Mouse (Mus musculus) c-Kit-positive CD71-positive TER-119-positive erythroid progenitor cells, embryonic 14.5 days (primary cell): Measurements from ENCODE around the gene Cog1.

Source experiments
- DNase-seq: peaks from one replicate; pipeline ENCODE4 v3.0.0-alpha.2; 2013; ENCODE audit warnings: low spot score

The Cog1 gene

GRCm38 (mm10) chr11:113667122-113667521, 18.2 kb downstream of the Cog1 start:
- DNase-seq, result no peak

- DNase-seq, result no peak
These were observed 18.7 kb downstream of the Cog1 start for GRCm38 (mm10) chr11:113667704-113668103.

GRCm38 (mm10) chr11:113668857-113669256, 19.9 kb downstream of the Cog1 start:
- no peak for DNase-seq

GRCm38 (mm10) chr11:113669711-113670110, 20.7 kb downstream of the Cog1 start:
- no peak for DNase-seq

- DNase-seq, result no peak
These were observed 24.6 kb downstream of the Cog1 start for GRCm38 (mm10) chr11:113673614-113674013.

- DNase-seq, result no peak
These were observed 25.6 kb downstream of the Cog1 start for GRCm38 (mm10) chr11:113674595-113674994.

GRCm38 (mm10) chr11:113676847-113677246, 27.9 kb downstream of the Cog1 start:
- no peak for DNase-seq

- DNase-seq, result no peak
These were observed 28.4 kb downstream of the Cog1 start for GRCm38 (mm10) chr11:113677378-113677777.

GRCm38 (mm10) chr11:113678373-113678772, 29.4 kb downstream of the Cog1 start:
- no peak for DNase-seq

- DNase-seq, result peak; percentile 84
These were observed 32.0 kb downstream of the Cog1 start for GRCm38 (mm10) chr11:113680954-113681353.

- DNase-seq, result no peak
These were observed 33.0 kb downstream of the Cog1 start for GRCm38 (mm10) chr11:113681979-113682378.

GRCm38 (mm10) chr11:113682897-113683626, 34.1 kb downstream of the Cog1 start:
- peak; percentile 49 for DNase-seq

GRCm38 (mm10) chr11:113683627-113683956, 34.6 kb downstream of the Cog1 start:
- no peak for DNase-seq

GRCm38 (mm10) chr11:113683957-113684706, 35.2 kb downstream of the Cog1 start, which contains the start of the genes Fam104a and D11Wsu47e:
Gene Fam104a (minus strand): TSS chr11:113684155.
Gene D11Wsu47e (plus strand): TSS chr11:113684412.
- DNase-seq, result peak; percentile 90

- DNase-seq, result no peak
These were observed 35.9 kb downstream of the Cog1 start for GRCm38 (mm10) chr11:113684707-113685426.

- no peak for DNase-seq
These were observed 38.1 kb downstream of the Cog1 start for GRCm38 (mm10) chr11:113687031-113687430.

- DNase-seq, result no peak
These were observed 41.5 kb downstream of the Cog1 start for GRCm38 (mm10) chr11:113690506-113690905.

GRCm38 (mm10) chr11:113691318-113691717, 42.3 kb downstream of the Cog1 start:
- DNase-seq, result no peak

- DNase-seq, result no peak
These were observed 42.9 kb downstream of the Cog1 start for GRCm38 (mm10) chr11:113691851-113692250.

- no peak for DNase-seq
These were observed 48.6 kb downstream of the Cog1 start for GRCm38 (mm10) chr11:113697571-113697970.

GRCm38 (mm10) chr11:113698013-113698545, 49.1 kb downstream of the Cog1 start:
- DNase-seq, result no peak

- DNase-seq, result no peak
These were observed 50.7 kb downstream of the Cog1 start for GRCm38 (mm10) chr11:113699643-113700042.
